Mouse (Mus musculus) forebrain, embryonic 15.5 days (tissue): Measurements from ENCODE around the gene Ugt1a7c. TPM values are rescaled to one million over a fixed set of nuclear protein-coding genes. Genes with fewer than 3 reads are reported as not detected.
"Not testable (repeated sequence)": the region's sequence is repeated elsewhere in the genome, so short reads cannot be mapped to it uniquely, and the experiment has no call there.

Experiments
- ATAC-seq: fragments of 200-750 bp; cut with Nextera tagmentation; replicated peaks from 2 replicates; pipeline ENCODE4 v1.8.0; 2017; ENCODE audit warnings: mild to moderate bottlenecking, moderate TSS enrichment, moderate library complexity
- H3K27ac ChIP-seq: fragments of 300-500 bp; sonication (generic); replicated peaks from 2 replicates; pipeline ENCODE4 v1.5.1; 2015; ENCODE audit warnings: mild to moderate bottlenecking, inconsistent platforms
- H3K27me3 ChIP-seq: fragments of 300-500 bp; sonication (generic); 2 replicates; pipeline ENCODE4 v1.6.1; 2015; ENCODE audit warnings: inconsistent platforms
- H3K36me3 ChIP-seq: fragments of 300-500 bp; sonication (generic); 2 replicates; pipeline ENCODE4 v1.6.1; 2015; ENCODE audit warnings: mild to moderate bottlenecking, inconsistent platforms
- H3K4me1 ChIP-seq: fragments of 300-500 bp; sonication (generic); 2 replicates; pipeline ENCODE4 v1.6.1; 2015; ENCODE audit warnings: inconsistent platforms
- H3K4me2 ChIP-seq: fragments of 300-500 bp; sonication (generic); replicated peaks from 2 replicates; pipeline ENCODE4 v1.6.1; 2015; ENCODE audit warnings: mild to moderate bottlenecking, inconsistent platforms
- H3K4me3 ChIP-seq: fragments of 300-500 bp; sonication (generic); 2 replicates; pipeline ENCODE4 v1.5.1; 2015; ENCODE audit warnings: mild to moderate bottlenecking, inconsistent platforms
- H3K9ac ChIP-seq: fragments of 300-500 bp; sonication (generic); replicated peaks from 2 replicates; pipeline ENCODE4 v1.6.1; 2015; ENCODE audit warnings: mild to moderate bottlenecking, inconsistent platforms
- H3K9me3 ChIP-seq: fragments of 300-500 bp; sonication (generic); 2 replicates; pipeline ENCODE4 v1.6.1; 2016; ENCODE audit warnings: inconsistent platforms
- WGBS: fragments of 180-500 bp; shearing (Covaris S2); methylation state at CpG from one replicate; pipeline ENCODE4 v1.1.7; 2015; ENCODE audit warnings: mixed read lengths; 5-methylcytosine and 5-hydroxymethylcytosine counted together
- polyA plus RNA-seq: library from polyadenylated mRNA; unstranded; fragments of >200 nt; fragmentation: Nextera tagmentation; extraction: Ambion mirVana; gene quantifications from 2 replicates; pipeline ENCODE4 v1.2.1, GENCODE M21; 2015

Gene Ugt1a7c
- 0.60 and 1.1 TPM in 2 replicates for polyA plus RNA-seq

GRCm38 (mm10) chr1:88094941-88095492 is at the start of gene Ugt1a7c:
Gene Ugt1a7c (plus strand): TSS chr1:88095062.
- 70% methylated on average over 10 of the region's 10 CpGs for WGBS
- no peak for ATAC-seq

GRCm38 (mm10) chr1:88047408-88047807 is 47.5 kb upstream of the Ugt1a7c start:
- not testable (repeated sequence) for H3K9ac ChIP-seq, H3K4me1 ChIP-seq, H3K36me3 ChIP-seq, H3K9me3 ChIP-seq, H3K4me2 ChIP-seq, H3K27ac ChIP-seq, H3K4me3 ChIP-seq, H3K27me3 ChIP-seq, ATAC-seq
- WGBS: 79% methylated on average over 2 of the region's 2 CpGs

More at GRCm38 (mm10) chr1:88094941-88095492, at the start of gene Ugt1a7c:
- no peak within 1 kb of the TSS for H3K9ac ChIP-seq
- no peak within 1 kb of the TSS for H3K4me2 ChIP-seq
- no peak within 1 kb of the TSS for H3K27ac ChIP-seq
- no peaks in the 10 kb centered on the region for H3K9me3 ChIP-seq
- no peak within 1 kb of the TSS for H3K4me3 ChIP-seq
- no peaks in the 10 kb centered on the region for H3K36me3 ChIP-seq
- no peaks in the 10 kb centered on the region for H3K4me1 ChIP-seq
- H3K27me3 ChIP-seq: no peaks in the 10 kb centered on the region

GRCm38 (mm10) chr1:88055088-88055487 is 39.8 kb upstream of the Ugt1a7c start, which contains the start of gene Ugt1a10:
Gene Ugt1a10 (plus strand): TSS chr1:88055388.
- no peak within 1 kb of the TSS for H3K4me2 ChIP-seq
- no peaks in the 10 kb centered on the region for H3K4me1 ChIP-seq
- H3K9ac ChIP-seq: no peak within 1 kb of the TSS
- H3K27me3 ChIP-seq: no peaks in the 10 kb centered on the region
- H3K4me3 ChIP-seq: no peak within 1 kb of the TSS
- ATAC-seq: no peak
- H3K9me3 ChIP-seq: no peaks in the 10 kb centered on the region
- WGBS: 75% methylated on average over 1 of the region's 1 CpGs
- H3K27ac ChIP-seq: no peak within 1 kb of the TSS
- no peaks in the 10 kb centered on the region for H3K36me3 ChIP-seq

DNA sequence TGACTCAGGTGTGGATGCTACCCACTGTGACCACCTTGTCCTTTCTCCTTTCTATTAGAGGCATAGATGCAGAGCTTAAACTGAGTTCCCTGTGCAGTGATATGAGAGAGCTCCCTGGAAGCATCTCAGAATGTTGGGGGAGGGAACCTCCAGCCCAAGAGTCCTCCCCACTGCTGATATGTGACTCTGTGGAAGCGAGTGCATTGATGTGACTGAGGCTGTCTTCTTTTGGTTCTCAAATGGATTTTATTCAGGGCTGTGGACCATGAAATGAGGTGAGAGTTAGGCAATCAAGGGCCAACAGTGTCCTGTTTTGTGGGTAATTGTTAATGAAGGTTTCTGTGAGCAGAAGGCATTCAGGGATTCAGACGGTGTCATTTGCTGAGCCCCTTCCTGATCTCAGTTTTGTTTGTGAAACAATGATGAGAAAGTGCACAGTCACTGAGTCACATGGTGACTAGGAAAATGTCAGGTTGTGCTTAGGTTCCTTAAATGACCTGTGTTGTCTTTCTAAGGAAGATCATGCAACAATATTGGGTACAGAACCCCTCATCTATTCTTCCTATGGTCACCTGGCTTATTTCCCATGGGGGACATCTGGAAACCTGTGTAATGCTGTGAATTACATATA is 28.3 kb upstream of the Ugt1a7c start:
- not testable (repeated sequence) for ATAC-seq, H3K27me3 ChIP-seq, H3K4me2 ChIP-seq, H3K27ac ChIP-seq, H3K9me3 ChIP-seq, H3K4me3 ChIP-seq, H3K9ac ChIP-seq, H3K4me1 ChIP-seq, H3K36me3 ChIP-seq
- 38% methylated on average over 1 of the region's 2 CpGs for WGBS

DNA sequence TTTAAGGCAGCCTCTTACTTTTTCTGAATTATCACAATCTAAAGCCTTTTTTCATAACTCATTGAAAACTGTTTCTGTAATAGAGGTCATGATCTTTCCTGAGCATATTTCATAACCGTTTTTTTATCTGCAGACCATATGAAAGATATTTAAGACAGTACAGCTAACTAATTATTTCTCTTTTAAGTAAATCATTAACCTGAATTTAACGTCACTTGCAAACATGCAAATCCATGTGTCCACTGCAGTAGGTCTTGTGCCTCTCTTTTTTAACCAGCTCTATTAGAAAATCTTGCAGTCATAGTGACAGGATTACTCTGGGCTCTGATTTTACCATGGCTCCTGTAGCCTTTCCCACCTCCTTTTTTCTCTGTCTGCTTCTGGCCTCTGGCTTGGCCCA is 24.4 kb upstream of the Ugt1a7c start, which contains the start of gene Ugt1a9:
Ugt1a9 (plus strand) TSS at position 306 of the 400 bp plus-strand sequence.
- WGBS: 83% methylated on average over 2 of the region's 2 CpGs
- Histone ChIP-seq H3K4me1 (no peaks in the 10 kb centered on the region), H3K4me3 (no peak within 1 kb of the TSS), H3K9ac (no peak within 1 kb of the TSS), H3K27me3 (no peaks in the 10 kb centered on the region), H3K27ac (no peak within 1 kb of the TSS), H3K4me2 (no peak within 1 kb of the TSS), H3K9me3 (no peaks in the 10 kb centered on the region), H3K36me3 (no peaks in the 10 kb centered on the region)
- ATAC-seq: no peak

DNA sequence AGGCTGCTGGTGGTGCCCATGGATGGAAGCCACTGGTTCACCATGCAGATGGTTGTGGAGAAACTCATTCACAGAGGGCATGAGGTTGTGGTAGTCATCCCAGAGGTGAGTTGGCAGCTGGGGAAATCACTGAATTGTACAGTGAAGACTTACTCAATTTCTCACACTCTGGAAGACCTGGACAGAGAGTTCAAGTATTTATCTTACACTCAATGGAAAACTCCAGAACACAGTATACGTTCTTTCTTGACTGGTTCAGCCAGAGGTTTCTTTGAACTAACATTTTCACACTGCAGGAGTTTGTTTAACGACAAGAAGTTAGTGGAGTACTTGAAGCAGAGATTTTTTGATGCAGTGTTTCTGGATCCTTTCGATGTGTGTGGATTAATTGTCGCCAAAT is 24.0 kb upstream of the Ugt1a7c start:
- H3K27me3 ChIP-seq: no peaks in the 10 kb centered on the region
- H3K4me2 ChIP-seq: no peak overlapping the region
- no peak for ATAC-seq
- no peaks in the 10 kb centered on the region for H3K4me1 ChIP-seq
- no peak overlapping the region for H3K4me3 ChIP-seq
- H3K27ac ChIP-seq: no peak overlapping the region
- no peak overlapping the region for H3K9ac ChIP-seq
- WGBS: 86% methylated on average over 4 of the region's 4 CpGs
- H3K9me3 ChIP-seq: no peaks in the 10 kb centered on the region
- H3K36me3 ChIP-seq: no peaks in the 10 kb centered on the region

- ATAC-seq: no peak
- Histone ChIP-seq H3K27ac (no peak overlapping the region), H3K9me3 (no peaks in the 10 kb centered on the region), H3K4me1 (no peaks in the 10 kb centered on the region), H3K4me3 (no peak overlapping the region), H3K9ac (no peak overlapping the region), H3K27me3 (no peaks in the 10 kb centered on the region), H3K4me2 (no peak overlapping the region), H3K36me3 (no peaks in the 10 kb centered on the region)
- 89% methylated on average over 2 of the region's 2 CpGs for WGBS
Observed at GRCm38 (mm10) chr1:88074471-88074870, 20.4 kb upstream of the Ugt1a7c start.

- no peak overlapping the region for H3K27ac ChIP-seq
- no peaks in the 10 kb centered on the region for H3K9me3 ChIP-seq
- H3K36me3 ChIP-seq: no peaks in the 10 kb centered on the region
- 91% methylated on average over 1 of the region's 1 CpGs for WGBS
- H3K4me1 ChIP-seq: no peaks in the 10 kb centered on the region
- no peak for ATAC-seq
- no peaks in the 10 kb centered on the region for H3K27me3 ChIP-seq
- H3K4me3 ChIP-seq: no peak overlapping the region
- H3K4me2 ChIP-seq: no peak overlapping the region
- H3K9ac ChIP-seq: no peak overlapping the region
Observed at GRCm38 (mm10) chr1:88077128-88077527, 17.7 kb upstream of the Ugt1a7c start.

GRCm38 (mm10) chr1:88081670-88082069 is 13.2 kb upstream of the Ugt1a7c start:
- H3K27ac ChIP-seq: no peak overlapping the region
- no peaks in the 10 kb centered on the region for H3K4me1 ChIP-seq
- no peak overlapping the region for H3K4me3 ChIP-seq
- H3K27me3 ChIP-seq: no peaks in the 10 kb centered on the region
- no peaks in the 10 kb centered on the region for H3K9me3 ChIP-seq
- no peak overlapping the region for H3K9ac ChIP-seq
- H3K4me2 ChIP-seq: no peak overlapping the region
- 90% methylated on average over 1 of the region's 1 CpGs for WGBS
- ATAC-seq: no peak
- H3K36me3 ChIP-seq: no peaks in the 10 kb centered on the region

DNA sequence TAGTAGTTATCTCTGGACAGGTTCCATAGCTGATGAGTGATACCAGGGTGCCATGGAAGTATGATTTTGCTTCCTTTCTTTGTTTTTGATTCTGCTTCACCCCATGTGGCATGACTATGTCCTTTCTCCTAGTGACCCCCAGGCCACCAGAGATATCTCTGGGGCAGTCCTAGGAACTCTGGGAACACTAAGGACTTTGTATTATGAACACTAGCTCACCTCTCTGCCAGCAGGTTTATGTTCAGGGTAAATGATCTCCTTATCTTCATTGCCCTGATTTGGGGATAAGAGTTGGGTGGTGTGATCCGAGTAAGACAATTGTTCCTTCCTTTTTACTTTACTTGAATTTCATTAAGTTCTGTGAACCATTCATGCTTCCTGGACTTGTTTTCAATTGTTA is 8.7 kb upstream of the Ugt1a7c start:
- ATAC-seq: no peak
- no peaks in the 10 kb centered on the region for H3K9me3 ChIP-seq
- no peaks in the 10 kb centered on the region for H3K36me3 ChIP-seq
- no peak overlapping the region for H3K4me2 ChIP-seq
- H3K27ac ChIP-seq: no peak overlapping the region
- H3K4me3 ChIP-seq: no peak overlapping the region
- WGBS: 81% methylated on average over 1 of the region's 1 CpGs
- no peaks in the 10 kb centered on the region for H3K4me1 ChIP-seq
- H3K27me3 ChIP-seq: no peaks in the 10 kb centered on the region
- H3K9ac ChIP-seq: no peak overlapping the region

- no peak for ATAC-seq
- WGBS: 78% methylated on average over 3 of the region's 3 CpGs
- Histone ChIP-seq H3K9me3 (no peaks in the 10 kb centered on the region), H3K4me2 (no peak within 1 kb of the TSS), H3K27me3 (no peaks in the 10 kb centered on the region), H3K9ac (no peak within 1 kb of the TSS), H3K4me1 (no peaks in the 10 kb centered on the region), H3K36me3 (no peaks in the 10 kb centered on the region), H3K4me3 (no peak within 1 kb of the TSS), H3K27ac (no peak within 1 kb of the TSS)
Observed at GRCm38 (mm10) chr1:88087513-88087912, 7.3 kb upstream of the Ugt1a7c start, which contains the start of gene Ugt1a8. Gene Ugt1a8 (plus strand): TSS chr1:88087813.

DNA sequence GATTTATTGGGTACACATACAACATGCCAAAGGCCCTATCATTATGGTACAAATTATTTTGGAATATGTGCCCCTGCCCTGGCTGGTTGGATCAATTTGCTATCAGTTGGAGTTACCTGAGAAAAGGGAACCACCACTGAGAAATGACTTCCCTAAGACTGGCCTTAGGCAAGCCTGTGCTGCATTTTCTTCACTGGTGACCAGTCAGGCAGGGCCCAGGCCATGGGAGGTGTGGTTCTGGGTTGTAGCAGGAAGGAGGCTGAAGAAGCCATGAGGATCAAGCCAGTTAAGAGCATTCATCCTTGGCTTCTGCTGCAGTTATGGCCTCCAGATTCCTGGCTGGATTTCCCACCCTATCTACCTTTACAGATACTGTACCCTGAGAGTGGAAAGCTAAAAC is 2.5 kb upstream of the Ugt1a7c start:
- Histone ChIP-seq H3K27ac (no peak overlapping the region), H3K4me2 (no peak overlapping the region), H3K27me3 (no peaks in the 10 kb centered on the region), H3K36me3 (no peaks in the 10 kb centered on the region), H3K9me3 (no peaks in the 10 kb centered on the region), H3K9ac (no peak overlapping the region), H3K4me3 (no peak overlapping the region), H3K4me1 (no peaks in the 10 kb centered on the region)
- no peak for ATAC-seq

DNA sequence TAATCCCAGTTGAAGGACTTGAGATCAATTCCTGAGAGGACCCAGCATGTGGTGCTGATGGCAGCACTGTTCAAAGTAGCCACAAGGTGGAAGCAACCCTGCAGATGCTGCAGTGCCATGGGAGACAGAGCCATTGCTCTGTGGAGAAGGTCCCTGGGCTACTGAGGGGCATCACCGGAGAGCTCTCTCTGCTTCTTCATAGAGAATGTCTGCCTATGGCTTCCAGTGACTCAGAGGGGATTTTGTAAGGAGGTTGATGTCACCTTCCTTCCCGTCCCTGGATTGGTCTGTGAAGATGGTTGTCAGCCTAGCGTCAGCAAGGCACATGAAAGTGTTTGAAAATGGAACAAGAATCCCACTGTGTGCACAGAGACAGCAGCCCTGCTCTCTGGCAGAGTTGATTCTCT is 589 bp upstream of the Ugt1a7c start:
- WGBS: 85% methylated on average over 3 of the region's 3 CpGs
- not testable (repeated sequence) for H3K27me3 ChIP-seq, H3K4me1 ChIP-seq, H3K36me3 ChIP-seq, H3K4me3 ChIP-seq, H3K27ac ChIP-seq, H3K9ac ChIP-seq, ATAC-seq, H3K9me3 ChIP-seq, H3K4me2 ChIP-seq
